Mouse (Mus musculus) C2C12 (cell line): ENCODE measurements around the gene Entpd1. TPM values are rescaled to one million over a fixed set of nuclear protein-coding genes. Genes with fewer than 3 reads are reported as not detected.

Experiments
- H3K27me3 ChIP-seq: one replicate; pipeline ENCODE4 v1.6.1; 2011; ENCODE audit not compliant: control insufficient read depth, insufficient read depth, insufficient read length
- H3K36me3 ChIP-seq: one replicate; pipeline ENCODE4 v1.6.1; 2011; ENCODE audit not compliant: control insufficient read depth, insufficient read depth
- H3K4me3 ChIP-seq: one replicate; pipeline ENCODE4 v1.5.1; 2011; ENCODE audit warnings: mild to moderate bottlenecking, control low read depth; ENCODE audit not compliant: poor library complexity, insufficient read depth, severe bottlenecking
- H3K79me2 ChIP-seq: one replicate; pipeline ENCODE4 v1.6.1; 2011; ENCODE audit not compliant: control insufficient read depth, insufficient read depth
- H3K79me3 ChIP-seq: one replicate; pipeline ENCODE4 v1.6.1; 2011; ENCODE audit warnings: low read depth, control low read depth
- H3ac ChIP-seq: one replicate; pipeline ENCODE3; 2011; ENCODE audit warnings: low read depth; ENCODE audit not compliant: control insufficient read depth, insufficient read length
- CEBPB ChIP-seq: IDR thresholded peaks from one replicate; pipeline ENCODE4 v1.6.1; 2011; ENCODE audit warnings: low read depth, mild to moderate bottlenecking, control low read depth, moderate library complexity
- CTCF ChIP-seq: IDR thresholded peaks from one replicate; pipeline ENCODE4 v1.5.1; 2011; ENCODE audit not compliant: control insufficient read depth, insufficient read depth, insufficient read length
- FOSL1 ChIP-seq: IDR thresholded peaks from one replicate; pipeline ENCODE4 v1.8.0; 2011; ENCODE audit warnings: mild to moderate bottlenecking, low read length; ENCODE audit not compliant: poor library complexity, insufficient read depth, severe bottlenecking
- MAX ChIP-seq: IDR thresholded peaks from one replicate; pipeline ENCODE4 v1.6.1; 2011; ENCODE audit warnings: mild to moderate bottlenecking, control low read depth
- MYOD1 ChIP-seq: IDR thresholded peaks from one replicate; pipeline ENCODE4 v1.6.1; 2011; ENCODE audit warnings: low read depth; ENCODE audit not compliant: control insufficient read depth, insufficient read length
- MYOG ChIP-seq: IDR thresholded peaks from one replicate; pipeline ENCODE4 v1.6.1; 2011; ENCODE audit not compliant: control insufficient read depth, insufficient read length; ENCODE audit errors: extremely low read depth
- USF1 ChIP-seq: IDR thresholded peaks from one replicate; pipeline ENCODE4 v1.6.1; 2011; ENCODE audit warnings: low read depth, mild to moderate bottlenecking, control low read depth, moderate library complexity
- polyA plus RNA-seq: library from polyadenylated mRNA; unstranded; fragments of >200 nt; fragmentation: generic; extraction: Trizol; gene quantifications from one replicate; pipeline ENCODE4 v1.2.1, GENCODE M21; 2012; ENCODE audit warnings: missing spikeins

Gene Entpd1
- polyA plus RNA-seq, 1 experiment: not detected

GRCm38 (mm10) chr19:40630096-40630495 lies 17.9 kb downstream of the Entpd1 start:
- Histone ChIP-seq H3ac (no peak overlapping the region), H3K36me3 (no peaks in the 10 kb centered on the region), H3K4me3 (no peak overlapping the region), H3K79me3 (no peaks in the 10 kb centered on the region), H3K79me2 (no peaks in the 10 kb centered on the region), H3K27me3 (no peaks in the 10 kb centered on the region)
- TF ChIP-seq MAX: no peak
- TF ChIP-seq MYOD1: no peak
- TF ChIP-seq USF1: no peak
- no peak for TF ChIP-seq MYOG
- no peak for TF ChIP-seq CEBPB
- no peak for TF ChIP-seq FOSL1
- no peak for TF ChIP-seq CTCF

- H3K79me2 ChIP-seq: no peaks in the 10 kb centered on the region
- H3ac ChIP-seq: no peak overlapping the region
- no peaks in the 10 kb centered on the region for H3K27me3 ChIP-seq
- H3K79me3 ChIP-seq: no peaks in the 10 kb centered on the region
- TF ChIP-seq MYOG (no peak), FOSL1 (no peak), USF1 (no peak), MYOD1 (no peak), MAX (no peak), CTCF (no peak), CEBPB (no peak)
- H3K4me3 ChIP-seq: no peak overlapping the region
- H3K36me3 ChIP-seq: no peaks in the 10 kb centered on the region
These were observed 18.4 kb downstream of the Entpd1 start for GRCm38 (mm10) chr19:40630606-40631005.

- no peaks in the 10 kb centered on the region for H3K36me3 ChIP-seq
- no peak overlapping the region for H3K4me3 ChIP-seq
- no peak overlapping the region for H3ac ChIP-seq
- H3K79me3 ChIP-seq: no peaks in the 10 kb centered on the region
- TF ChIP-seq MAX (no peak), USF1 (no peak), MYOD1 (no peak)
- no peaks in the 10 kb centered on the region for H3K79me2 ChIP-seq
- no peaks in the 10 kb centered on the region for H3K27me3 ChIP-seq
These were observed 20.0 kb downstream of the Entpd1 start for GRCm38 (mm10) chr19:40632193-40632592.

GRCm38 (mm10) chr19:40632668-40633067 lies 20.5 kb downstream of the Entpd1 start:
- Histone ChIP-seq H3ac (no peak overlapping the region), H3K79me3 (no peaks in the 10 kb centered on the region), H3K4me3 (no peak overlapping the region), H3K36me3 (no peaks in the 10 kb centered on the region), H3K79me2 (no peaks in the 10 kb centered on the region), H3K27me3 (no peaks in the 10 kb centered on the region)
- no peak for TF ChIP-seq CTCF
- TF ChIP-seq MYOD1: no peak
- no peak for TF ChIP-seq CEBPB
- no peak for TF ChIP-seq MAX
- no peak for TF ChIP-seq MYOG
- TF ChIP-seq USF1: no peak
- TF ChIP-seq FOSL1: no peak

- H3K27me3 ChIP-seq: no peaks in the 10 kb centered on the region
- TF ChIP-seq FOSL1: no peak
- no peak for TF ChIP-seq MAX
- no peak for TF ChIP-seq USF1
- no peak for TF ChIP-seq MYOD1
- TF ChIP-seq CEBPB: no peak
- TF ChIP-seq MYOG: no peak
- no peaks in the 10 kb centered on the region for H3K36me3 ChIP-seq
- no peaks in the 10 kb centered on the region for H3K79me2 ChIP-seq
- no peaks in the 10 kb centered on the region for H3K79me3 ChIP-seq
- H3K4me3 ChIP-seq: no peak overlapping the region
- H3ac ChIP-seq: no peak overlapping the region
These were observed 21.0 kb downstream of the Entpd1 start for GRCm38 (mm10) chr19:40633144-40633543.

- H3K36me3 ChIP-seq: no peaks in the 10 kb centered on the region
- H3K79me3 ChIP-seq: no peaks in the 10 kb centered on the region
- no peak overlapping the region for H3ac ChIP-seq
- TF ChIP-seq CTCF: no peak
- TF ChIP-seq MYOD1: no peak
- H3K4me3 ChIP-seq: no peak overlapping the region
- H3K79me2 ChIP-seq: no peaks in the 10 kb centered on the region
- no peaks in the 10 kb centered on the region for H3K27me3 ChIP-seq
These were observed 24.9 kb downstream of the Entpd1 start for GRCm38 (mm10) chr19:40637091-40637490.
